Mouse (Mus musculus): ENCODE data around the gene Rgs6. TPM values are rescaled to one million over a fixed set of nuclear protein-coding genes. Genes with fewer than 3 reads are reported as not detected.

The Rgs6 gene
- polyA plus RNA-seq, 1 experiment from 2014 or later, result 7.4 TPM

- Histone ChIP-seq H3K27me3 (ENCODE audit: control insufficient read depth, insufficient read depth, low read length) (no peaks in the 10 kb centered on the region), H3K9me3 (ENCODE audit: control insufficient read depth, low read length) (no peaks in the 10 kb centered on the region), H3K9ac (replicated peaks; ENCODE audit: low read depth, low read length) (no peak overlapping the region), H3K4me1 (ENCODE audit: control insufficient read depth, insufficient read depth, low read length) (no peaks in the 10 kb centered on the region), H3K27ac (ENCODE audit: low read depth, low read length) (no peak overlapping the region), H3K4me2 (ENCODE audit: low read depth, low read length) (no peak overlapping the region), H3K36me3 (ENCODE audit: control insufficient read depth, insufficient read depth, low read length) (no peaks in the 10 kb centered on the region), H3K4me3 (ENCODE audit: low read depth, low read length) (no peak overlapping the region)
- WGBS, result 100% methylated on average over 3 of the region's 3 CpGs
- ATAC-seq (ENCODE audit: low read depth), result no peak
These were observed 385.7 kb downstream of the Rgs6 start for GRCm38 (mm10) chr12:82973771-82974170.

GRCm38 (mm10) chr12:82978275-82978674 lies 390.2 kb downstream of the Rgs6 start:
- Histone ChIP-seq H3K4me3 (ENCODE audit: low read depth, low read length) (no peak overlapping the region), H3K4me2 (ENCODE audit: low read depth, low read length) (no peak overlapping the region), H3K27ac (ENCODE audit: low read depth, low read length) (no peak overlapping the region), H3K36me3 (ENCODE audit: control insufficient read depth, insufficient read depth, low read length) (no peaks in the 10 kb centered on the region), H3K4me1 (ENCODE audit: control insufficient read depth, insufficient read depth, low read length) (no peaks in the 10 kb centered on the region), H3K27me3 (ENCODE audit: control insufficient read depth, insufficient read depth, low read length) (no peaks in the 10 kb centered on the region), H3K9me3 (ENCODE audit: control insufficient read depth, low read length) (no peaks in the 10 kb centered on the region), H3K9ac (replicated peaks; ENCODE audit: low read depth, low read length) (no peak overlapping the region)
- no peak for ATAC-seq (ENCODE audit: low read depth)
- 89% methylated on average over 3 of the region's 3 CpGs for WGBS

GRCm38 (mm10) chr12:82982716-82983115 lies 394.6 kb downstream of the Rgs6 start:
- ATAC-seq (ENCODE audit: low read depth), result no peak

DNA sequence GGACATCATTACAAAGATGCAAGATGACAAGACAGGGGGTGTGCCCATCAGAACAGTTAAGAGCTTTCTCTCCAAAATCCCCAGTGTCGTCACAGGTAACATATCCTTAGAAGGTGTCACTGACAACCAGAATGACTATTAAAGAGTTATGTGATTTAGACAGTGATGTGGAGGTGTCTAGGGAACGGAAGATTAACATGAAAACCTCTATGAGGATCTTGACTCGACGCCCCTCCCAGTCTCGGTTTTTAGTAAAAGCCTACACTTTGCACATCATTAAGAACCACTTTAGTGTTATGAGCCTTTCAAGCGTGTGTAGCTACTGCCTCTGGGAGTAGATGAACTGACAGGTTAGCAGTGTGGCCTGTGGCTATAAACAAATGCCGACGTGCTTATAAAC lies 397.2 kb downstream of the Rgs6 start:
- Histone ChIP-seq H3K27me3 (ENCODE audit: control insufficient read depth, insufficient read depth, low read length) (no peaks in the 10 kb centered on the region), H3K27ac (ENCODE audit: low read depth, low read length) (no peak overlapping the region), H3K4me2 (ENCODE audit: low read depth, low read length) (no peak overlapping the region), H3K36me3 (ENCODE audit: control insufficient read depth, insufficient read depth, low read length) (no peaks in the 10 kb centered on the region), H3K4me1 (ENCODE audit: control insufficient read depth, insufficient read depth, low read length) (no peaks in the 10 kb centered on the region), H3K9me3 (ENCODE audit: control insufficient read depth, low read length) (no peaks in the 10 kb centered on the region), H3K9ac (replicated peaks; ENCODE audit: low read depth, low read length) (no peak overlapping the region), H3K4me3 (ENCODE audit: low read depth, low read length) (no peak overlapping the region)
- 75% methylated on average over 8 of the region's 8 CpGs for WGBS
- no peak for ATAC-seq (ENCODE audit: low read depth)

More at GRCm38 (mm10) chr12:82982716-82983115, 394.6 kb downstream of the Rgs6 start:
- H3K9me3 ChIP-seq (ENCODE audit: control insufficient read depth, low read length), result no peaks in the 10 kb centered on the region
- WGBS, result 84% methylated on average over 4 of the region's 4 CpGs
- H3K4me1 ChIP-seq (ENCODE audit: control insufficient read depth, insufficient read depth, low read length), result no peaks in the 10 kb centered on the region
- H3K27me3 ChIP-seq (ENCODE audit: control insufficient read depth, insufficient read depth, low read length), result no peaks in the 10 kb centered on the region
- no peaks in the 10 kb centered on the region for H3K36me3 ChIP-seq (ENCODE audit: control insufficient read depth, insufficient read depth, low read length)
- H3K9ac ChIP-seq (replicated peaks; ENCODE audit: low read depth, low read length), result no peak overlapping the region
- H3K4me2 ChIP-seq (ENCODE audit: low read depth, low read length), result no peak overlapping the region
- H3K4me3 ChIP-seq (ENCODE audit: low read depth, low read length), result no peak overlapping the region
- H3K27ac ChIP-seq (ENCODE audit: low read depth, low read length), result no peak overlapping the region

DNA sequence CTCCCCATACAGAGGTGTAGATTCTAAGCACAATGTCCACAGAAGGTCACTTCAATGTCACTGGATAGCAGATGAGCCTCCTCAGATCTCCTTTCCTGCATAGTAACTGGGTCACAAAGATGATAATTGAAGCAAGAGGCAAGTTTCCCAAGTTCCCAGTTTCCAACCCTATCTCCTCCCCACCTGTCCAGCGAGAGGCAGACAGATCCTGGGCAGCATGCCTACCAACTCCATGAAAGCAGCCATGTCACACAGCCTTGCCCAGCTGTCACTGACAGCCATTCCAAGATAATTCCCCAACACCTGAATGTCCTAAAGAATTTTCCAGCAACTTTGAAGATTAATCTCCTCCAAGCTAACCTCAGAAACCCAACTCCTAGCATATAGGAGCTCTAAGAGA lies 399.6 kb downstream of the Rgs6 start:
- Histone ChIP-seq H3K27me3 (ENCODE audit: control insufficient read depth, insufficient read depth, low read length) (no peaks in the 10 kb centered on the region), H3K9me3 (ENCODE audit: control insufficient read depth, low read length) (no peaks in the 10 kb centered on the region), H3K4me2 (ENCODE audit: low read depth, low read length) (no peak overlapping the region), H3K36me3 (ENCODE audit: control insufficient read depth, insufficient read depth, low read length) (no peaks in the 10 kb centered on the region), H3K4me3 (ENCODE audit: low read depth, low read length) (no peak overlapping the region), H3K4me1 (ENCODE audit: control insufficient read depth, insufficient read depth, low read length) (no peaks in the 10 kb centered on the region), H3K9ac (replicated peaks; ENCODE audit: low read depth, low read length) (no peak overlapping the region), H3K27ac (ENCODE audit: low read depth, low read length) (no peak overlapping the region)
- 96% methylated on average over 1 of the region's 1 CpGs for WGBS
- ATAC-seq (ENCODE audit: low read depth), result no peak

DNA sequence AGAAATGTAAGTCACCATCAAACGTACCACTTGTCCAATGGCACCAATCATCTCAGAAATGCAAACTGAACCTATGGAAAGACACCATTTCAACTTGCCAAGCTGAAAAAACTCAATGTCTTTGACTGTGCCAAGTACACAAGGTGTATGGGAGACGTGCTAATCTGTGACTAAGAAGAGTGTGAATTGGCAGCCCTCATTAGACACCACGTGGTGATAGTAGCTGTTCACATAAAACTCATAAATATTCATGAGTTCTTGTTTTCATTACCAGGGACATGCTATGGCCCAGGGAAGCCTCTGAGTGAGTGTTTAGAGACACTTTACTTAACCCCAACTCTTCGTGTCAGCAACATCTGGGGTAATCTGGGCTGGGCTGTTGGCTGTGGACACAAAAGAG lies 405.8 kb downstream of the Rgs6 start:
- Histone ChIP-seq H3K27me3 (ENCODE audit: control insufficient read depth, insufficient read depth, low read length) (no peaks in the 10 kb centered on the region), H3K9ac (replicated peaks; ENCODE audit: low read depth, low read length) (no peak overlapping the region), H3K36me3 (ENCODE audit: control insufficient read depth, insufficient read depth, low read length) (no peaks in the 10 kb centered on the region), H3K27ac (ENCODE audit: low read depth, low read length) (no peak overlapping the region), H3K9me3 (ENCODE audit: control insufficient read depth, low read length) (no peaks in the 10 kb centered on the region), H3K4me3 (ENCODE audit: low read depth, low read length) (no peak overlapping the region), H3K4me2 (ENCODE audit: low read depth, low read length) (no peak overlapping the region), H3K4me1 (ENCODE audit: control insufficient read depth, insufficient read depth, low read length) (no peaks in the 10 kb centered on the region)
- ATAC-seq (ENCODE audit: low read depth), result no peak
- WGBS, result 27% methylated on average over 4 of the region's 4 CpGs

DNA sequence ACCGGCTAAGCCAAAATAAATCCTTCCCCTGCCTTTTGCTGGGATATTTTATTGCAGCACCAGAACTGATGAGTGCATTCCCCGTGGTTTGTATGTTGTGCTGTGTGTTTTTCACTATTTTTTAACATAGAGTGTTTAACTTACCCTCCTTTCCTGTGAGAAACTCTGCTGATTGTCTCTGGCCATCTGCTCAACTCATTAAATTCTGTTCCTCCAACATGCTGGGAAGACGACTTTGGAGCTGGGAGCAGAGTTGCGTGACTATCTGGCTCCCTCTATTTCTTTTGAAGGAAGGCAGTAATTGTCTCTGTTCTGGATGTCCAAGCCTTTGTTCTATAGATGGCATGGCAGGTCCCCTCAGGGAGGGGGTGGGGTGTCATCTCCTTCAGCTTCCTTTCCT lies 408.7 kb downstream of the Rgs6 start:
- no peak overlapping the region for H3K9ac ChIP-seq (replicated peaks; ENCODE audit: low read depth, low read length)
- WGBS, result 18% methylated on average over 4 of the region's 4 CpGs

GRCm38 (mm10) chr12:82998682-82999332 lies 410.7 kb downstream of the Rgs6 start:
- Histone ChIP-seq H3K27ac (ENCODE audit: low read depth, low read length) (no peak overlapping the region), H3K4me3 (ENCODE audit: low read depth, low read length) (no peak overlapping the region), H3K9ac (replicated peaks; ENCODE audit: low read depth, low read length) (no peak overlapping the region), H3K9me3 (ENCODE audit: control insufficient read depth, low read length) (no peaks in the 10 kb centered on the region), H3K4me2 (ENCODE audit: low read depth, low read length) (no peak overlapping the region), H3K36me3 (ENCODE audit: control insufficient read depth, insufficient read depth, low read length) (no peaks in the 10 kb centered on the region), H3K27me3 (ENCODE audit: control insufficient read depth, insufficient read depth, low read length) (no peaks in the 10 kb centered on the region), H3K4me1 (ENCODE audit: control insufficient read depth, insufficient read depth, low read length) (no peaks in the 10 kb centered on the region)
- no peak for ATAC-seq (ENCODE audit: low read depth)
- 91% methylated on average over 10 of the region's 10 CpGs for WGBS

More for the DNA sequence above, 408.7 kb downstream of the Rgs6 start:
- Histone ChIP-seq H3K4me2 (ENCODE audit: low read depth, low read length) (no peak overlapping the region), H3K9me3 (ENCODE audit: control insufficient read depth, low read length) (no peaks in the 10 kb centered on the region), H3K36me3 (ENCODE audit: control insufficient read depth, insufficient read depth, low read length) (no peaks in the 10 kb centered on the region), H3K4me1 (ENCODE audit: control insufficient read depth, insufficient read depth, low read length) (no peaks in the 10 kb centered on the region), H3K4me3 (ENCODE audit: low read depth, low read length) (no peak overlapping the region), H3K27ac (ENCODE audit: low read depth, low read length) (no peak overlapping the region), H3K27me3 (ENCODE audit: control insufficient read depth, insufficient read depth, low read length) (no peaks in the 10 kb centered on the region)
- no peak for ATAC-seq (ENCODE audit: low read depth)

DNA sequence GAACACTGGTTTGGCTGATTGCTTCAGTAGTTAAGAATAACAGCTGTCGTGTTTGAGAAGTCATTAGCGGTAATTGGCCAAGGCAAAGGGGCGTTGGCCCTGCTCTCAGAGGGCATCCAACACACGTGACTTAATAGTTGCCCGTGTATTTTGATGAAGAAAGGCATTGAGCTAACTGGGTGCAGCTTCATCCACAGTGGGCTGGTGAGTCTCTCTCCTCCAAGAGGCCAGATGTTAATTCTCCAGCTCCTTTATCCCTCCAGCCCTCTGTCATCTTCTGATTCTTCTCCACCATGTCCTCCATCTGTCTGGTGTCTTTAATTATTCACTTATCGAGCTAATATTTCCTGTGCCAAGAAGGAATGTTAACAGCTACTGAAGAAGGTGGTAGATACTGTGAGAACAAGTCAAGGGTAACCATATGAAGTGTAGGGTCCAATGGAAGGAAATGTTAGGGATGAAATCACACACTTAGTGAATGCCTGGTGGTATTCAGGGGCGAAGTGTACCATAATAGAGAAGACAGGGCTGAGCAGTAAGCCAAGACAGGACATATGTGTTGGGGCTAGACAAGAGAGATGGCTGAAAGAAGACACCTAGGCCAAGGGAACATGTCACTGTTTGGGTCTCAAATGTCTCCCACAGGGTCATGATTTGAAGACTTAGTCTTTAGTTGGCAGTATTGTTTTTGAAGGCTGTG lies 411.4 kb downstream of the Rgs6 start:
- no peaks in the 10 kb centered on the region for H3K4me1 ChIP-seq (ENCODE audit: control insufficient read depth, insufficient read depth, low read length)
- H3K27me3 ChIP-seq (ENCODE audit: control insufficient read depth, insufficient read depth, low read length), result no peaks in the 10 kb centered on the region
- H3K9ac ChIP-seq (replicated peaks; ENCODE audit: low read depth, low read length), result no peak overlapping the region
- no peak overlapping the region for H3K4me2 ChIP-seq (ENCODE audit: low read depth, low read length)
- 90% methylated on average over 7 of the region's 7 CpGs for WGBS
- no peak overlapping the region for H3K4me3 ChIP-seq (ENCODE audit: low read depth, low read length)
- H3K9me3 ChIP-seq (ENCODE audit: control insufficient read depth, low read length), result no peaks in the 10 kb centered on the region
- H3K36me3 ChIP-seq (ENCODE audit: control insufficient read depth, insufficient read depth, low read length), result no peaks in the 10 kb centered on the region
- no peak overlapping the region for H3K27ac ChIP-seq (ENCODE audit: low read depth, low read length)
- no peak for ATAC-seq (ENCODE audit: low read depth)

Data from neural tube, embryonic 14.5 days (tissue).